Mouse (Mus musculus) bone marrow, adult 2 months (tissue): Measurements from ENCODE around the gene Rrm2.
"Not testable (repeated sequence)": the region's sequence is repeated elsewhere in the genome, so short reads cannot be mapped to it uniquely, and the experiment has no call there.

Source experiments
- CTCF ChIP-seq: fragments of 200-500 bp; IDR thresholded peaks from 2 replicates; pipeline ENCODE4 v1.5.1; 2011; ENCODE audit warnings: low read length, control low read depth; ENCODE audit not compliant: control insufficient read depth, insufficient read depth
- POLR2A ChIP-seq: fragments of 200-500 bp; IDR thresholded peaks from 2 replicates; pipeline ENCODE4 v1.6.1; 2011; ENCODE audit warnings: low read depth, mild to moderate bottlenecking, control low read depth, low read length, borderline replicate concordance; ENCODE audit not compliant: control insufficient read depth

GRCm38 (mm10) chr12:24741535-24741934, 33.5 kb downstream of the Rrm2 start:
- not testable (repeated sequence) for TF ChIP-seq POLR2A, CTCF
